Mouse (Mus musculus) kidney, adult 11 months (tissue): ENCODE measurements at regions not wholly inside any gene's neighbourhood (a gene's known extent, or its start where the extent isn't known, plus 50 kb on each side); places are given as distances from the start of the nearest gene placed in this dataset.

Experiments
- DNase-seq: peaks from one replicate; pipeline ENCODE4 v3.0.0; 2022

DNA sequence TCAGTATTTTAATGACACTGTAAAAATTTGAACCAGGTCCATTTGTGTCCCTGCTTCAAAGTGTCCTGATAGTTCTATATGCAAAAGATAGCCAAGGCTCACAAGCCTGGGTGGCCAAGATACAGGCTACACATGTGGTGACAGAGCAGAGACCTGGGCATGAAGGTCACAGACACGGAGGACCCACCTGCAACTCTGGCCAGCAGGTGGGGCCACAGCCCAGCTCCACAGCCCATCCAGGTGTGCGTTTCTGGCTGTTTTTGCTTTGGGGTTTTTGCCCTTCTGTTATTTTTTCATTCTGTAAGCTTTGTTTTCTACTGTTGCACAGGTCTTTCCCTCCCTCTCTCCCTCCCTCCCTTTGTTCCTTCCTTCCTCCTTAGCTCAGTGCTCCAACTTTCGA, 399.4 kb upstream of the Rora start:
- DNase-seq: no peak

DNA sequence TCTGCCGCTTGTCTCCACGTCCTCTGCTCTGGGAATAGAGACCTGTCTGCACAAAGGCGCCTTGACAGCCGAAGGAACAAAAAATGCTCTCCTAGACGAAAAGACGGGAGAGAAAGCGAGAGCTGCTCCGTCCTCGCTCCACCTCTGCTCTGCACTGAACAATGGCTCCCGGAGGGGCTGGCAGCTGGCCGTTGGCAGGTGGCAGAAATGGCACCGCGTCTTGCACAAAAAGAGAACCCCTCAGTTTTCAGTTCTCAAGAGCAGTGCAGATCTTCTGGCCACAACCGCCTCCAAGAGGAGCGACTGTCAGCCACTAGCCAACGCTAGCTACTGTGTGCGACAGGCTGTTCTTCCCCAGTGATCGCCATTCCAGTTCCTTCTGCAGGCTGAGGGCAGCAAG, 385.0 kb upstream of the Rora start:
- no peak for DNase-seq

DNA sequence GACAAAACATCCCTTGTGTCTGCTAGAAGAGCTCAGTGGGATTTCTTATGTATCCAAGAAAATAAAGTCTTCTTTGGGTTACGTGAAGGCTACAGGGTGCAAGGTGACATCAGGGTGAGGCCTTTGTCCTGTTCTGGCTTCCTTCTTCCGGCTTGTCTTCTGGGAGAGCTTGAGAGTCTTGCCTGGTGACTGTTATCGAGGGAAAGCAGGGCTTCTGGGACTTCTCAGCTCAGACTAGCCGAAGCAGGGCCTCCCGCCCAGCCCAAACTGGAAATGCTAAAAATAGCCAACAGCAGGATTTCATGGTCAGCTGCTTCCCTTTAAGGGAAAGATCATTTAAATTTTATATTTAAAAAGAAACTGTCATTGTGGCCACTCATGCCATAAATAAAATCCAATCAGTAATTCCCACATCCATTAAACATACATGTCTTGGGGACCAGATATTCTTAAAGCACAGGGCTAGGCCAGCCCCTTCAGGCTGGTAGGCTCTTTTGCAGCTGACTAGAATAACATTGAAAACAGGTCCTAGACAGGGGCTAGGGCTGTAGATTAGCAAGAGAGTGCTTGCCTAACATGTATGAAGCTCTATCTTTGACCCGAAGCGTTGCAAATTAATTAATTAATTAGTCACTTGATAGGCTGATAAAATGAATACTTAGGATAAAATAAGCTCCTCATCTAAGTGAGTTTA, 351.2 kb upstream of the Rora start:
- DNase-seq: peak; percentile 38

DNA sequence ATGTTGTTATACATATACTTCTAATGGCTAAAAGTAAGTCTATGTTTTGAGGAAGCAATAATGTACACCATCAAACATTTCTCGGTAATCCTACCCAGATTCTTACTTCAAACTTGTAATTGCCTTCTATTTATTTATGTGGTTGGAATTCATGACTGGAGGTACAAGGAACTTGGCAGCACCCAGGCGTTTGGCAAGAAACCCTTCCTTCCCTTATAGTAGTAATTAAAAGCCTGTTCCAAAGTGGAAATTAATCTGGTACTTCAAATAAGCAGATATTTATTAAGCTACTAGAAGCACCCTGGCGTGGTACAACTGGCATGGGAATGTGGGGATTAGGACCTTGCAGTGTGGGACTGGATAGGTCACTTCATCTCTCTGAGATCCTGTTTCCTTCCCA, 322.9 kb upstream of the Rora start:
- no peak for DNase-seq

DNA sequence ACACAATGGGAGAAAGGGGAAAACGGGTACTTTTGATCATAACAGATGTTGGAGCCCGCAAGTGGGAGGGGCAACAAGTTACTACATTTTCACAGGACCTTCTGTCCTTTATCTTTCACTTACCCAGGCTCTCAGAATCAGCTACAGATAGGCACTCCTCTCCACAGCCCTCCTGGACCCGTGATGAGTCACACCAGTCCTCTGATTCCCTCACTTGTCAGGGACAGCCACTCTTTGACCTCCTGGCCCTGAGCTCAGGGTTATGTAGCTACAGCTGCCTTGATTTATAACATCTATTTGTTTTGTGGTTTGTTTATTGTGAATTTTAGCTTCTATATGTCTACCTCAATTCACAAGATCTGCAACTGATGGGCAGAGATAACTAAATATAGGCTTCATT, 312.7 kb upstream of the Rora start:
- no peak for DNase-seq

DNA sequence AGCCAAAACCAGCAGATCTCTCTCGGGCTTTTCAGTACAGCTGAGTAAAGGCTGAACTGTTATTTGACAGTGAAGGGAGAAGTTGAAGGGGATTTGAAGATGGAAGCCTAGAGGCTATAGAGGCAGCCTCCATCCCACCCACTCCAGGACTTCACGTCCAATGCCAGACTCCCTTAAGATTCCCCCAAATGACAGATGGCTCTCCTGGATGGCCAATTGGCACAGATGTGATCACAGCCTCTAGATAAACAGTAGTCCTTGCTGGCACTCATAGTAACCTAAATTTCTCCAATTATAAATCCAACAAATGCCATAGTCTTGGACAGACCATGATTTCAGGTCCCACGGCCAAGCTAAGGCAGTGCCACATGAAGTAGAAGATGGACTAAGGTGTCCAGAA, 312.1 kb upstream of the Rora start:
- DNase-seq: no peak

DNA sequence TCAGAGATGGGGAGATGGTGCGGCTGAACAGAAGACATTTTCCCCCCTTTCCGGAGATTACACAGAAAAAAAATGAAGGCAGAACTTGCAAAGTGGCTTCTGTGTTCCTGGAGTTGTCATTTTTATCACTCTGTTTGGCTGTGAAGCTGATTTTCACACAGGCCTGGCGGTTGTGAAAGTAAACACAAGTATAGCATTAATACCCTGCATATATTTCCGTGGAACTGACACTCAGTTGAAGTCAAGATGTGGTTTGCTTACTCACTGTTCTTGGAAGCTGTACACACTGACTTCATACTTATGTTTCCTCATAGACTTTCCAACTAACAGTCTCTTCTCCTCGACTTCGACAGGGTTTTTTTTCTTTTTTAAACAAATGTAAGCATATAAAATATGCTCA, 306.2 kb upstream of the Rora start:
- DNase-seq: no peak

DNA sequence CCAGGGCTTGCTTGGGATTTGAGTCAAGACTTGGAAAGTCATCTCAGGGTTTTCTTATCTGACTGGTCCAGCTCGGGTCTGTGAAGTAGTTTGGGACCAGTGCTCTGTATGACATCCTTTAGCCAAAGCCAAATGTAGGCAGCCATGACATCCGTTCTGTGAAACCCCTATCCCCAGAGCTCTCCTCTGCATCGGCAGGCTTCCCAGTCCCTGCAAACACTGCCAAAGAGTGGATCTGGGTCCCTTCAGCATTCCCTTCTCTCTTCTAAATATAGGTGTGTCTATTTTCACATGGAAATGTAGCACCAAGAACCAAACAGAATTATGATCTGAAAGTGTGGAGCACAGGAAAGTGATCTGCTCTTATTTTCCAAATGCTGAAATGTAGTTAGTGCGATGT, 302.1 kb upstream of the Rora start:
- DNase-seq: no peak

DNA sequence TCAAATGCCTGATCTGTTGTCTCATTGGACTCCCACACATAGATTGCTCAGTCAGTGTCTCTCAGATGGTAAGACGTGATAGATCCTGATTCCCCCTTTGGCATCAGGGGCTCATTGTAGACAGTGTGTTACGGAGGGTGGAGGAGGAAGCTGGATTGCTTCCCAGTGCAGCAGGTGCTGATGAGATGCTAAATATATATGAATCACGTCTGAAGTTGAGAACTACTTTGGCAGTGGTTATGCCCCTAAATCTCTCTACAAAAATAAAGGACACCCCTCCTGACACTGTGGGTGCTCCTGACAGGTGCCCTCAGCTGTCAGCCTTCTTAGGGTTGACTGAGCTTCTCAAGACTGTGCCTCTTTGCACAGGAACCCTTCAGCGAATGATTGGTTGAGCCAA, 299.1 kb upstream of the Rora start:
- DNase-seq: no peak

DNA sequence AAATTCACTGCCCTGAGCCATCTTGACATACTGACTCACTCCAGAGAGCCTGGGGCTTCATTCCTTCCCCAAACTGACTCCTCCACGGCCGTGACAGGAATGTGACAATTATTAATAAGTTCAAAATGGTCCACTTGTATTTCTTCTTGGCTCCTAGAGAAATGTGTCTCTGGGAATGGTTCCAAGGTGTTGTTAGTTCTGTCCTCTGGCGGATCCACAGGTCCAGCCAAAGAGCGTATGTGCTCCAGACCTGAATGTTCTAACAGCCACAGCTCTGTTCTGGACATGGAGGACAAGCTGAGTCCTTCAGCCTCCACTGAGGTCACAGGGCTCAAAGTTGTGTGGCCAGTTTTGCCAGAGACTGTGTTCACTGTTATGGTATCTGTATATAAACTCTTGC, 297.5 kb upstream of the Rora start:
- DNase-seq: no peak

DNA sequence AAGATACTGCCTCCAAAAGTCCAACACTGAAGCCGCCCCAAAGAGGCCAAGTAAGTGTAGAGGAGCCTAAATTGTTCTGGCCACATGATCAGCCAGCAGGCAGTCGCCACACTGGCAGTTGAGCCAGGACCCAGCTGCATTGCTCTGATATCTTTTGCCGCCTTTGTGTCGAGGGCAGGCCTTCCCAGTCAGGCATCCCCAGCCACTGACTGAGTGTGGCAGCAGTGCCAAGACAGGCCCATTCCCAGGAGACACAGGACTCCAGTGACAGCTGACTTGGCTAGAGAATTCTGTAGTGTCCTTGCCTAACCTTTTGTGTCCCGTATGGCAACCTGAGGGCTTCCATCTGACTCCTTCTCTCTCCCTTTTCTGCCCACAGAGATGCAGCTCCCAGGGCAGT, 296.4 kb upstream of the Rora start:
- no peak for DNase-seq

DNA sequence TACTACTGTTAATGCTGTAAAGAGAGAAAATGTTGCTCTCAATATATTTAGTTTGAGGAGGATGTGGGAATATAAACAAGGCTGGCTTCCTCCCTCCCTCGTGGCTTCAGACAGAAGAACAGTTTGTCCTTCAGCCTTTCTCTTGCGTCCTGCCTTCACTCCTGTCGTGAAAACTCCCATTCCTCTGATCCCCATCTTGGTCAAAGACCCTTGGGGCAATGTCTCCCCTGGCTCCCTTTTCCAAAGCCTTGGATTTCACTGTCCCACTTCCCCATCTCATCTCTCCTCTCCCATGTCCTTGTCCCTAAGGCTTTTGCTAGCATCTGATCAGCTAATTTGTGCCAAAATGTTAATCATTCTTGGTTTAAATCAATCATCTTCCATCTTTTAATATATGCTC, 286.6 kb upstream of the Rora start:
- no peak for DNase-seq

DNA sequence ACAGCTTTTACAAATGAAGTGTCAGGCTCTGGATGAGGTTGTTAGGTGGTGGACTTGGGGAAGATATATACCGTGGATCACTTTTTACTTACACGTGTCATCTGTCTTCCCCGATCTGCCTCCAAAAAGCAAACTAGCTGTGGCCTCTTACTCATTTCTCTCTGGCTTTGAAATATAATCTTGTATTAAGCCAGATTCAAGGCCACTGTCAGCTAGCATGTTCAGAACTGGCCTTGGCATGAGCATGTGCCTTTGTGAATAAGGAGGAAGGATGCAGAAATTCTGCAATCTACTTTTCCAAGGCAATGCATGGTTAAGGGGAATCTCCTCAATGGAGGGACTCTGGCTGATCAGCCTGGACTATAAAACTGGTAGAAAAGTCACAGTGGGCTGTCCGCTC, 286.0 kb upstream of the Rora start:
- DNase-seq: no peak

DNA sequence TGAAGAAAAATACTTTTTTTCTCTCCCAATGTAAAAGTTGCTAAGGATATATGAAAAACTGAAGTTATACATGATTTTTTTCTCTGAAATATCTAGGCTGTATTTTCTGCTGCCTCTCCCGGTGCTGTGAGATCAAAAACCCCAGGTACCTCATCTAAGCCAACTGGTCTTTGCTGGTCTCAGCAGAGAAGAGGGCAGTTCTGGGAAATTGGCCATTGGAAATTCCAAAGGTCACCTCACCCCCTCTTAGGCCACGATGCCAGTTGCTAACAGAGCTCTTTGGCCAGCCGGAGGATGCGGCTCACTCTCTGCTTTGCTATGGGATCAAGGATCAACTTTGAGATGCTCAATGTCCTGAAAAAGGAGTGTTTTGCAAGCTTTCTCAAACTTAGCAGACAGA, 280.9 kb upstream of the Rora start:
- peak; percentile 74 for DNase-seq

DNA sequence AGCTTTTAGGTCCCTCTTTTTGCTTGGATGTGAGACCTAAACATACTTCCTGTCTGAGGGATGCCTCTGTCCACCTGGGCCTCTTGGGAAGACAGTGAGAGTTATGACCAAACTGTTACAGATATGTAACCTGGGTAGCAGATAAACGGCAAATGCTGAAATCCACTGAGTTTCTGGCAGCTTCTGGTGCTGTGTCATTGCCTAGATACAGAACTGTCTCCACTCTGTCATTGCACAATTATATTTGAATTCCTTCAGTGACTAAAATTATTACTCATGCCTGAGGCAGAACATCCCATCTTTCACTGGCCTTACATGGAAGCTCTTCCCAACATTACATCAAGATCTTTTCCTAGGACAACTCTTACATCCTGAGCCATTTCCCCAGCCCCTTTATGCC, 277.4 kb upstream of the Rora start:
- DNase-seq: no peak

DNA sequence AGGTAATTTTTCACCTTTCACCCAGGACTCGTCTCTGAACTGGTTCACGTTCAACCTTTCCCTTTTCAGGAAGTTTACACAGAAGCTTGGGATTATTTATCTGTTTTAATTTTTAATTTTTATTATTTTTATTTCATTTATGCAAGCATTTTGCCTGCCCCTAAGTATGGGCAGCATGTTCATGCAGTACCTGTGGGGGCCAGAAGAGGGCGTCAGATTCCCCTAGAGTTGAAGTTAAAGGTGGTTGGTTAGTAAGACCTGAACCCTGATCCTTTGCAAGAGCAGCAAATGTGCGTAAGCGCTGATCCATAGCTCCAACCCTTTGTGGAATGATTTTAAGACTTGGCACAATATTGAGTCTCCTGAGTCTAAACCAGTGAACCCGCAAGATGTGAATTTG, 271.7 kb upstream of the Rora start:
- DNase-seq: no peak

DNA sequence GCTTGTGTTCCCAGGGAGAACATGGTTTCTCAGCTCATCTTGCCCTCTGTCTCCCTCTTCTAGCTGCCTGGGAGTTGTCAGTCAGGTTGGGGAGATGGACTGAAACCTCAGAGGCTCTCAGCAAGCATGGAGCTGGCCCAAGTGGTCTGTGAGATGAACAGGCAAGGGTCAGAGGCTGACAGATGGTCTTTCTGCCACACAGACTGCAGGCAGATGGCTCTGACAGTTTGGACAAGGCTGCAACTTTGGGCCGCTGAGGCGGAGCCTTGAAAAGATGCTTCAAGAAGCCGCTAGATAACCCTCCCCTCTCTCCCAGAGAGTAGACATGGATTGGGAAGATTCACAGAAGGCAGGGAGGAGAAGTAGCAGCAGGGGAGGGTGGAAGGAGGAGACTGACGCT, 252.7 kb upstream of the Rora start:
- DNase-seq: no peak

DNA sequence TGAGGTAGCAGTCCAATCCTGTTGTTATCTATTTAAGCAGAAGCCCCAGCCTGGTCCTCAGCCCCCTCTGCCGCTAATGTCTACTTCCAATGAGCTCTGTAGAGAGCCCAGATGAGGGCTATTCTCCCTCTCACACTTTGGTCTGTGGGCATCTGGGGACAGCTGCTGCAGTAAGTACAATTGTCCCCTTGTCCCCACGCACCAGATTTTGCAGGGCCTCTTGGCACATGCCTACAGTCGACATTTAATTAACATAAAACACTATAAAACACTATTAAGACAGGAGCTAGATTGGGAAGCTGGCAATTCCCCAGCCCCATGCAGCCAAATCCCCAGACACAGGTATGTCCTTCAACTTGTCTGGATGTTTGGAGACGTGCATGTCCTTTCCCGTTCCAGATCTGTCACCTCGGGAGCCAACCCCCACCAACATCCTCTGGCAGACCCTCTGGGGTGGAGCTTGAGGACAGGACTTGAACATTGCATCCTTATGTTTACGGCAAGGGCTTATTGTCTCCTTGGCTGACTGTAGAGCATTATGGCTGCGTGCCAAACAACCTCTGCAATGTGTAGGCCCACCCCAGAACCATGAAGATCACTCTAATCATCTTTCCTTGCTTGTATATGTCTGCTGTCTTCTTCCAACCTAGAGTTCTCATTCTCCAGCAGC, 251.3 kb upstream of the Rora start:
- no peak for DNase-seq

DNA sequence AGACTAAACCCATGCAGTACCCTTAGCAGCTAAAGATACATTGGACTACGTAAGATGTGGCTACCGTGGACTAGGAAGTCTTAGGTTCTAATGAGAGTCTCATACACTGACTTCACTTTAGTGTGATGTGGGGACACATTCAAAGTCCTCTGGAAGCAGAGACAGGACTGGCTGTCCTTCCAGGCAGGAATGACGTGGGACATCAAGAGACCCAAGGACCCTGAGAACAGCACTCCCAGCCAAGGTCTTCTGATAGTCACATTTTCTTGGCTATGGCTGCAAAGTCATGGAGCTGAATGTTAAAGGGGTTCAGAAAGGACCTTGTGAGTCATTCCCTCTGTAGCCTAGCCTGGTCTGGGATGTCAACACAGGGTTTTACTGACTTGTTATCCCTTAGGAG, 250.6 kb upstream of the Rora start:
- DNase-seq: no peak

DNA sequence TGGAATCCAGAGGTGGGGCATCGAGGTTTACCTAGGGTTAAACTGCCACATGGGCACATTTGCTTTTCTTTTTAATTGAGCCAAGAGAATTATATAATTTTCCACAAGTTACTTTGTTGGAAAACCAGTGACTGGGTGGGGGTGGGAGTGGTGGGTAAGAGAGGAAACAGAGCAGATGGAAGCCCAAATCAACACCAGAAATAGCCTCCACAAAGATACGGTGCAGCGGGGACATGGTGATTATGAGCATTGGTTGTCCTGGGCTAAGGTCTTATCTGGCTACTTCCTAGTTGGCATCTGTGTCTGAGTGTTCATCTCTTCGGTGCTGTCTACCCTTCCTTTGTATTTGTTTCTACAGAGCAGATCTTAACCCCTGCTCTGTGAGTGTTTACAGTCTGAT, 250.1 kb upstream of the Rora start:
- DNase-seq: no peak

DNA sequence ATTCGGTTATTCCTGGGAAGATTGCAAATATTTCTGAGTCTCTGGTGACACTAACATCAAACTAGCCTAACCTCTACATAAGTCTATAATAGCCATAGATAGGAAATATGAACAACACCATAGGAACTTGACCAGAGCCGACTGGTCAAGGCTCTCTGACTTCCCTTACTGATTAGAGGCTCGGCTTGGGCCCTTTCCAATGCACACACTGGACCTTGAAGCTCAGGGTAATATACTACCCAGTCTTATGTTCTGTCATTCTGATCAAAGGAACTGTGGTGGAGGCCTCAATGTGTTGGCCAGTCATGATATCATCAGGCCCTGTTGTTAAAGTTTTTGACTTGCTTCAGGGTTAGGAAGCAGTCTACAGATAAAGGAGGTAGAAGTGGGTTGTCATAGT, 243.8 kb upstream of the Rora start:
- no peak for DNase-seq

DNA sequence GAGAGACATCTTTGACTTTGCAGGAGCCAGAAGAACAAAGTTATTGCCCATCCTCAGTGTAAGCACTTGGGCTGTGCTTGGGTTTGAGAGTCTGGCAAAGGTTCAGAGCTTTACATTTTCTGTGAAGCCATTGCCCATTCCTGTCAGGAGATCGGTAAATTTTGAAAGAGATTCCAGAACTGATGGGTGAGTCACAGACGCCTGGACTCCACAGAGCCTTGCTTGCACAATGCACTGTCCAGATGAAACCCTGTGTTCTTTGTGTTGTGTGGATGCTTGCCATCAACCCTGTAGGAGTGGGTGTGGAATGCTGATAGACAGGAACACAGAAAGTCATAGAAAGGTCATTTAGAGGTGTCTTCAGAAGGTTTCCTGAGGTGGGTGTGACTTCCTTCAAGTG, 227.3 kb upstream of the Rora start:
- no peak for DNase-seq

DNA sequence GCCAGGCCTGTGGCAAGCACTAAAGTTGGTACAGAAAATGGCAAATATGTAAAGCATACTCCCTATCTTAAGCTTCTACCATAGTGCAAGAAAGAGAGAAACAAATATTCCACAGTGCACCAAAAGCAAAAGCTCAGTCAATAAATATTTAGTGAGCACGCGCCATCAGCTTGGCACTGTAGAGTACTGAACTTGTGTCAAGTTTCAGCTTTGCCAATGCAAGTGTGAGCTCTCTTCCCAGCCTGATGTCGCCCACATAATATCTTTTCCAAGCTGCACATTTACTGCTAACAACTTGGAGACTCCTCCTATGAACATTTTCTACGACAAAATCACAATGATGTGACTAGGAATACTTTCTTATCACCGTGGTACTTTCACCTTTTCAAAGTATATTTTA, 190.8 kb upstream of the Rora start:
- no peak for DNase-seq

DNA sequence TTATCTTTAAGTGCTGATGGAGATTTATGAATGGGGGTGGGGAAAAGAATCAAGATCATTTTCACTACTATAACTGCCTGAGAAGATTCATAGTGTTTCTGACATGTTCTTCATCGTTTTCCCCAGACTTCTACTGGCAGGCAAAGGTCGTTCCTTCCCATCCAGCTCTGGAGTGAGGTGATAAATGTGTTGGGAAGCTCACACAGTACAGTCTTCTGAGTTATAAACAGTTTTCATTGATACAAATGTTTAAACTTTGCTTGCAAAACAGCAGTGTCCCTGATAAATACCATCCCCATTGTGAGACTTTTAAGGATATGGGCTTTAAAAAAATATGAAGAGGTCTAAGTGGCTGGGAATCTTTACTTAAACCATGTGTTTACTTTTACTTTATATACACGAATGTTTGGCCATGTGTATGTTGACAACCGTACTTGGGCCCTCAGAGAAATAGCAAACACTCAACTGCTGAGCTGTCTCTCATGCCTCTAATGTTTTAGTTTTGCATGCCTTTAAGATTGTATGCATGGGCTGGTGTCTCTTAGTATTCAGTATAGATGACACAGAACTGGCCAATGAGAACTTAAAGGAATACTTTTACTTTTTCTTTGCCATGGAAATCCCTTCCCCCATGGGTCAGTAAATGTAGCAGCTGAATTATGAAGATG, 189.8 kb upstream of the Rora start:
- DNase-seq: no peak

DNA sequence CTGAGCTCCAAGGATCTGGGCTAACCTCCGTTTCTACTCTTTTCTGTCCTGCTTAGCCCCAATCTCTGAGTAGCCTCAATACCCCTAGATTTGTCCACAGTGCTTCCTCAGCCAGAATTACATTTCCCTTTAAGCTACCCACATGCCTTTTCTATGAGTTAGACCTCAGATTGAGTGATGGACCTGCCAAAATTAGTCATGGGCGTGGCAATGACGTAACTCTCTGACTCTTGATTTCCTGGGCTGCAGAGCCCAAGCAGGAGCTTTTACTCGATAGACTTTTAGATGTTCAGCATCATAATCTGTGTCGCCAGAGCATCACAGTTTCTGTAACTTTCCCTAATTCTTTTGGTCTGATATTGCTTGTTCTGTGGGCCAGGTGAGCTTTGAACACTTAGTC, 186.9 kb upstream of the Rora start:
- no peak for DNase-seq
